Mouse (Mus musculus) midbrain, embryonic 15.5 days (tissue): Measurements from ENCODE around the gene Ramp2. TPM values are rescaled to one million over a fixed set of nuclear protein-coding genes. Genes with fewer than 3 reads are reported as not detected.

Experiments
- ATAC-seq: fragments of 200-750 bp; cut with Nextera tagmentation; replicated peaks from 2 replicates; pipeline ENCODE4 v1.8.0; 2017; ENCODE audit warnings: moderate TSS enrichment
- H3K27ac ChIP-seq: fragments of 300-500 bp; sonication (generic); 2 replicates; pipeline ENCODE4 v1.5.1; 2015; ENCODE audit warnings: mild to moderate bottlenecking, inconsistent platforms
- H3K27me3 ChIP-seq: fragments of 300-500 bp; sonication (generic); replicated peaks from 2 replicates; pipeline ENCODE4 v1.6.1; 2015; ENCODE audit warnings: inconsistent platforms
- H3K36me3 ChIP-seq: fragments of 300-500 bp; sonication (generic); replicated peaks from 2 replicates; pipeline ENCODE4 v1.6.1; 2015; ENCODE audit warnings: inconsistent platforms
- H3K4me1 ChIP-seq: fragments of 300-500 bp; sonication (generic); 2 replicates; pipeline ENCODE4 v1.6.1; 2015; ENCODE audit warnings: inconsistent platforms
- H3K4me2 ChIP-seq: fragments of 300-500 bp; sonication (generic); 2 replicates; pipeline ENCODE4 v1.6.1; 2015; ENCODE audit warnings: inconsistent platforms, mild to moderate bottlenecking, moderate library complexity
- H3K4me3 ChIP-seq: fragments of 300-500 bp; sonication (generic); 2 replicates; pipeline ENCODE4 v1.5.1; 2015; ENCODE audit warnings: mild to moderate bottlenecking, inconsistent platforms
- H3K9ac ChIP-seq: fragments of 300-500 bp; sonication (generic); 2 replicates; pipeline ENCODE4 v1.6.1; 2015; ENCODE audit warnings: mild to moderate bottlenecking, inconsistent platforms
- H3K9me3 ChIP-seq: fragments of 300-500 bp; sonication (generic); 2 replicates; pipeline ENCODE4 v1.6.1; 2016; ENCODE audit warnings: inconsistent platforms
- WGBS: fragments of 180-500 bp; shearing (Covaris S2); methylation state at CpG from one replicate; pipeline ENCODE4 v1.1.7; 2015; ENCODE audit warnings: mixed read lengths; 5-methylcytosine and 5-hydroxymethylcytosine counted together
- polyA plus RNA-seq: library from polyadenylated mRNA; unstranded; fragments of >200 nt; fragmentation: Nextera tagmentation; extraction: Ambion mirVana; gene quantifications from 2 replicates; pipeline ENCODE4 v1.2.1, GENCODE M21; 2015

Ramp2 gene
- polyA plus RNA-seq, 1 experiment from 2014 or later: 86.5 TPM

- no peak for ATAC-seq
- 0 out of 2 replicates have a peak, but pooled peaks cover 3% of the 10 kb centered on the region for H3K27me3 ChIP-seq
- H3K36me3 ChIP-seq: no peaks in the 10 kb centered on the region
- H3K27ac ChIP-seq: no peak overlapping the region
- H3K4me1 ChIP-seq: no peaks in the 10 kb centered on the region
- no peak overlapping the region for H3K4me2 ChIP-seq
- no peaks in the 10 kb centered on the region for H3K9me3 ChIP-seq
- 30% methylated on average over 5 of the region's 5 CpGs for WGBS
- no peak overlapping the region for H3K4me3 ChIP-seq
- no peak overlapping the region for H3K9ac ChIP-seq
Measured at GRCm38 (mm10) chr11:101307744-101308143, 61.9 kb downstream of the Ramp2 start.

Other genes starting within 250 kb of the Ramp2 start
- gene Atp6v0a1, start 236.6 kb upstream of the Ramp2 start, polyA plus RNA-seq: 136 and 148 TPM in 2 replicates
- gene Naglu, start 176.0 kb upstream of the Ramp2 start, polyA plus RNA-seq: 13.7 and 15.5 TPM in 2 replicates
- 0.37 and 0.63 TPM in 2 replicates for gene Hsd17b1, start 167.6 kb upstream of the Ramp2 start, polyA plus RNA-seq
- gene Coasy, start 163.5 kb upstream of the Ramp2 start, polyA plus RNA-seq: 43.3 and 47.1 TPM in 2 replicates
- gene Mlx, start 158.8 kb upstream of the Ramp2 start, polyA plus RNA-seq: 103 and 107 TPM in 2 replicates
- 18.3 and 20.3 TPM in 2 replicates for gene Psmc3ip, start 150.6 kb upstream of the Ramp2 start, polyA plus RNA-seq
- 28.4 and 29.2 TPM in 2 replicates for gene Retreg3, start 126.1 kb upstream of the Ramp2 start, polyA plus RNA-seq
- gene Tubg1, start 126.1 kb upstream of the Ramp2 start, polyA plus RNA-seq: 76.1 and 84.7 TPM in 2 replicates
- 60.8 and 62.7 TPM in 2 replicates for gene Tubg2, start 90.1 kb upstream of the Ramp2 start, polyA plus RNA-seq
- 3.4 and 3.8 TPM in 2 replicates for gene Cntnap1, start 75.5 kb upstream of the Ramp2 start, polyA plus RNA-seq
- 8.5 and 9.9 TPM in 2 replicates for gene Plekhh3, start 74.7 kb upstream of the Ramp2 start, polyA plus RNA-seq
- 0.31 and 0.36 TPM in 2 replicates for gene Ccr10, start 70.6 kb upstream of the Ramp2 start, polyA plus RNA-seq
- gene Ezh1, start 19.6 kb upstream of the Ramp2 start, polyA plus RNA-seq: 27.4 and 30.7 TPM in 2 replicates
- 123 and 124 TPM in 2 replicates for gene Vps25, start 7.7 kb downstream of the Ramp2 start, polyA plus RNA-seq
- 7.7 and 10.7 TPM in 2 replicates for gene Wnk4, start 14.5 kb downstream of the Ramp2 start, polyA plus RNA-seq
- 0.93 and 1.3 TPM in 2 replicates for gene Cntd1, start 33.0 kb downstream of the Ramp2 start, polyA plus RNA-seq
- 202 and 204 TPM in 2 replicates for gene Coa3, start 33.1 kb downstream of the Ramp2 start, polyA plus RNA-seq
- 183 and 186 TPM in 2 replicates for gene Becn1, start 56.3 kb downstream of the Ramp2 start, polyA plus RNA-seq
- gene Psme3, start 70.2 kb downstream of the Ramp2 start, polyA plus RNA-seq: 115 and 120 TPM in 2 replicates
- gene Aoc2, start 79.0 kb downstream of the Ramp2 start, polyA plus RNA-seq: 2.2 and 2.9 TPM in 2 replicates
- 0.06 TPM in 1 of 2 replicates, not detected in the other for gene Aoc3, start 84.6 kb downstream of the Ramp2 start, polyA plus RNA-seq
- not detected in 2 replicates for gene G6pc, start 121.5 kb downstream of the Ramp2 start, polyA plus RNA-seq
- 103 and 108 TPM in 2 replicates for gene Aarsd1, start 171.6 kb downstream of the Ramp2 start, polyA plus RNA-seq
- 8.3 and 8.7 TPM in 2 replicates for gene Gm27029, start 178.8 kb downstream of the Ramp2 start, polyA plus RNA-seq
- 31.7 and 34.9 TPM in 2 replicates for gene Rundc1, start 179.1 kb downstream of the Ramp2 start, polyA plus RNA-seq
- gene Ptges3l, start 179.3 kb downstream of the Ramp2 start, polyA plus RNA-seq: 1.7 and 2.0 TPM in 2 replicates
- 197 and 212 TPM in 2 replicates for gene Rpl27, start 196.3 kb downstream of the Ramp2 start, polyA plus RNA-seq
- 3.9 and 4.0 TPM in 2 replicates for gene Ifi35, start 202.4 kb downstream of the Ramp2 start, polyA plus RNA-seq
- 68.3 and 77.4 TPM in 2 replicates for gene Rnd2, start 219.0 kb downstream of the Ramp2 start, polyA plus RNA-seq
- gene Vat1, start 220.2 kb downstream of the Ramp2 start, polyA plus RNA-seq: 128 and 133 TPM in 2 replicates